Mouse (Mus musculus) limb, embryonic 10.5 days (tissue): ENCODE measurements around the gene Pofut2. TPM values are rescaled to one million over a fixed set of nuclear protein-coding genes. Genes with fewer than 3 reads are reported as not detected.
A peak's percentile ranks its signal among the peaks of the same experiment; 100 is the strongest.

Experiments used
- DNase-seq: peaks from one replicate; pipeline ENCODE4 v3.0.0-alpha.2; 2017; ENCODE audit warnings: low spot score
- H3K27ac ChIP-seq: fragments of 300-500 bp; sonication (generic); 2 replicates; pipeline ENCODE4 v1.5.1; 2016; ENCODE audit warnings: mild to moderate bottlenecking
- H3K27me3 ChIP-seq: fragments of 300-500 bp; sonication (generic); 2 replicates; pipeline ENCODE4 v1.6.1; 2016; ENCODE audit warnings: low read depth, mild to moderate bottlenecking; ENCODE audit not compliant: poor library complexity, severe bottlenecking
- H3K36me3 ChIP-seq: fragments of 300-500 bp; sonication (generic); 2 replicates; pipeline ENCODE4 v1.6.1; 2016; ENCODE audit warnings: mild to moderate bottlenecking, moderate library complexity
- H3K4me1 ChIP-seq: fragments of 300-500 bp; sonication (generic); 2 replicates; pipeline ENCODE4 v1.6.1; 2016
- H3K4me3 ChIP-seq: fragments of 300-500 bp; sonication (generic); 2 replicates; pipeline ENCODE4 v1.5.1; 2016; ENCODE audit warnings: mild to moderate bottlenecking, moderate library complexity
- H3K9me3 ChIP-seq: fragments of 300-500 bp; sonication (generic); replicated peaks from 2 replicates; pipeline ENCODE4 v1.6.1; 2016; ENCODE audit warnings: mild to moderate bottlenecking
- WGBS: fragments of 180-500 bp; shearing (Covaris S2); methylation state at CpG from one replicate; pipeline ENCODE4 v1.1.7; 2016; 5-methylcytosine and 5-hydroxymethylcytosine counted together
- polyA plus RNA-seq: library from polyadenylated mRNA; unstranded; fragments of >200 nt; fragmentation: Nextera tagmentation; extraction: Ambion mirVana; gene quantifications from 2 replicates; pipeline ENCODE4 v1.2.1, GENCODE M21; 2016

Gene Pofut2
- polyA plus RNA-seq, 1 experiment from 2014 or later, result 83.3 TPM

DNA sequence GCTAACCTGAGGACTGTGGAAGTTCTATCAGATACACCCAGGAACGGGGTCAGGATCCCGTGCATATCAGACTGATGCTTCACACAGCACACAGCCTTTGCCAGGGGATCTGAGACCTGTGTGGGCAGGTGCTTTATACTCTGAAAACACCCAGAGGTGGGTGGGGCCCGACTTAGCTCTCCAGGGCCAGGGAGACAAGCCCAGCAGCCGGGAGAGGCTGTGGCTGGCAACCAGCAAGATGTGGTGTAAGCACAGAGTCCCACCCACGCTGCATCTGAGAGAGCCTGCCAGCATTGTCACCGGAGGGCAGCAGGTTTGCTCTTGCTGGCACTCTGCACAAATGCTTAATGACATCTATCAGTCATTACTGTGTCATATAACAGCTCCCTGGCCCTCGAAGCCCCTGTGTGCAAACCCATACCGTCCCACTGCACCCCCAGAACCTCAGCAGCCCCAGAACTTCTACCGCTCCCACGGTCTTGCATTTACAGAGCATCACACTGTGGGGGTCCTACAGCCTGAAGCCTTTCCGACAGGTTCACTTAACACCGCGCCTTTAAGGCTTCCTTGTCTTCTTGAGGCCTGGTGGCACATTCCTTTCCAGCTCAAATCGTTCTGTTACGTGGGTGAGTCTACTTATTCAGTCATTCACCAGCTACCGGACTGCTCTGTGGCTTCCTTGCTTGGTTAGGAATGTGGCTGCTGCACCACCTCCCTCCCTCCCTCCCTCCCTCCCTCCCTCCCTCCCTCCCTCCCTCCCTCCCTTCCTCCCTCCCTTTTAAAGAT, 21.0 kb upstream of the Pofut2 start:
- Histone ChIP-seq H3K27ac (no peak overlapping the region), H3K27me3 (no peaks in the 10 kb centered on the region), H3K9me3 (no peaks in the 10 kb centered on the region), H3K36me3 (no peaks in the 10 kb centered on the region), H3K4me1 (peaks cover 14% of the 10 kb centered on the region), H3K4me3 (no peak overlapping the region)
- DNase-seq, result no peak
- WGBS, result 73% methylated on average over 16 of the region's 16 CpGs

DNA sequence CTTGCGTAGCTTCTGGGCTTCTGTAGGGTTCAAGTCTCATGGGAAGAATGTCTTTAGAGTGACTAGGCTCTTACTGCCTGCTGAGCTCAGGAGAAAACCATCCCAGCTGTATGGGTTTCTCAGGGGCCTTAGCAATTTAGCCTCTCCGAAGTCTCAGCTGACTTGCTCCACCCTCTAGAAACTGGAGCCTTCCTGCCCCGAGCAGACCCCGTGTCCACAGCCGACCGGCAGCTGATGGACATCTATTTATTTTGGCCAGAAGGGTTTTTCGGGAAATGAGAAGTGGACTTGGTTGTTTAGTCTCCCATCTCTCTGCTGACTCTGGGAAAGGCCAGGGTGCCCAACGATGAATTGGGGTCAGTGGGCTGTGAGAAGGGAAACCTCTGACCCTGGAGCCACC, 18.3 kb upstream of the Pofut2 start:
- H3K27ac ChIP-seq, result no peak overlapping the region
- no peaks in the 10 kb centered on the region for H3K9me3 ChIP-seq
- DNase-seq, result no peak
- H3K36me3 ChIP-seq, result no peaks in the 10 kb centered on the region
- no peak overlapping the region for H3K4me3 ChIP-seq
- 90% methylated on average over 8 of the region's 8 CpGs for WGBS
- no peaks in the 10 kb centered on the region for H3K27me3 ChIP-seq
- H3K4me1 ChIP-seq, result peaks cover 2% of the 10 kb centered on the region

DNA sequence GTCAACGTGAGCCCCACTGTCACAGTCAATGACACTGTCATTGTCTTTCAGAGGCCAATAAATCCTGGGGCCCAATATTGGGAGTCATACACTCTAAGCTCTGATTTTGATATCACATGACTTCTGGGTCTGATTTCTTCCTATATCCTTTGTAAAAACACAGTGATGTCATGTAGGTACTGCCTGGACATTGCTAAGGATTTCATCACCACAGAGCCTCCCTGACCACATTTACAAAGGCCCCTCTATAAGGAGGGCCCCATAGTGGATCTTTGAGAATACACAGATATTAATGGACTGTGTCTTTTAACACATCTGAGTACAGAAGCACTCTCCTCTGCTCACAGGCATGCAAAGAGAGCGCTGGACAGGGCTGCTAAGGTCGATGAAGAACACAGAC, 16.6 kb upstream of the Pofut2 start:
- Histone ChIP-seq H3K9me3 (no peaks in the 10 kb centered on the region), H3K4me1 (peaks cover under 1% of the 10 kb centered on the region; the same call in 1 of the 2 replicates), H3K4me3 (no peak overlapping the region), H3K36me3 (no peaks in the 10 kb centered on the region), H3K27me3 (no peaks in the 10 kb centered on the region), H3K27ac (no peak overlapping the region)
- 78% methylated on average over 3 of the region's 3 CpGs for WGBS
- DNase-seq, result no peak

DNA sequence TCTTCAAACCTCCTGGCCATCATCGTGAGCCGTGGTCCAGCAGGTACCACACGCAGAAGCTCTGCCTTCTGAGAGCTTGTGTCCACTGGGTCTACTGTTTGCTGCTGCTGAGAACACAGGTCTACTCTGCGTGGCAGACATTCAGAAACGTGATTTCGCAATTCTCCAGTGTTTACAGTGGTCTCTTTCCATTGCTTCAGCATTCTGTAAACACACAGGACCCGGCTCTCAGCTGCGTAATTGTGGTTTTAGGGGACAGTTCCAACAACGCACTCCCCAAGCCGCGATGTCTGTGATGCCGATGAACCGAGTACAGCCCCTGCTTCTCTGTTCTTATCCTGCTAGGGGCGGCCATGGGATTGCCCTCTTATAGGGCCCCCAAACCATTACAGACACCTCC, 16.1 kb upstream of the Pofut2 start:
- no peaks in the 10 kb centered on the region for H3K36me3 ChIP-seq
- no peaks in the 10 kb centered on the region for H3K27me3 ChIP-seq
- DNase-seq, result no peak
- H3K4me1 ChIP-seq, result peaks cover 6% of the 10 kb centered on the region; the same call in 1 of the 2 replicates
- H3K9me3 ChIP-seq, result no peaks in the 10 kb centered on the region
- no peak overlapping the region for H3K4me3 ChIP-seq
- H3K27ac ChIP-seq, result no peak overlapping the region
- 91% methylated on average over 14 of the region's 14 CpGs for WGBS

DNA sequence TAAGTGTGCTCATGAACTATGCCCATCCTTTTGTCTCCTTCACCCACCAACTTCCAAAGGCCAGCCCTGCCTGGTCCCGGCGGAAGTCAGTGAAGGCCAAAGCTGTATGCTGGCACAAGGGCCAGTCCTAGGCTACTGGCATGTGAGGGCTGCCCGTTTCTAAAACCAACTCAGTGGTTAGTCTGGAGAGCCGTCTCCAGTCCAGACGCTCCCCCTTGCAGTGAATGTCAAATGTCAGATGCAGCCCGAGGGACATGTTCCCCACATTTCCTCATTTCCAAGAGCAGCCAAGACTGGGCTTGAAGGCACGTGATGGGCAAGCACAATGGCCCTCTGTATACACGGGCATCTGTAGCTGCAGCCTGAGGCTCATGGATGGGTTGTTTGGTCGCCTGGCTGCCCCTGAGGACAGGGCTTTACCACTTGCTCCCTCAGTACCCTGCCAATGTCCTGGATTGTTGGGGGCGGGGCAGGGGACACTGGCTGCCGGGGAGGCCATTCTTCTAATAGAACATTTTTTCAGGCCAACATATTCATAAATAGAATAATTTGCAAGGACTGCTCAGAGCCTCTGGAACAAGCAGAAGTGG, 15.4 kb upstream of the Pofut2 start:
- no peaks in the 10 kb centered on the region for H3K9me3 ChIP-seq
- no peaks in the 10 kb centered on the region for H3K27me3 ChIP-seq
- H3K36me3 ChIP-seq, result no peaks in the 10 kb centered on the region
- no peak overlapping the region for H3K4me3 ChIP-seq
- no peak overlapping the region for H3K27ac ChIP-seq
- no peak for DNase-seq
- H3K4me1 ChIP-seq, result peaks cover 9% of the 10 kb centered on the region; the same call in 1 of the 2 replicates
- 85% methylated on average over 11 of the region's 11 CpGs for WGBS

DNA sequence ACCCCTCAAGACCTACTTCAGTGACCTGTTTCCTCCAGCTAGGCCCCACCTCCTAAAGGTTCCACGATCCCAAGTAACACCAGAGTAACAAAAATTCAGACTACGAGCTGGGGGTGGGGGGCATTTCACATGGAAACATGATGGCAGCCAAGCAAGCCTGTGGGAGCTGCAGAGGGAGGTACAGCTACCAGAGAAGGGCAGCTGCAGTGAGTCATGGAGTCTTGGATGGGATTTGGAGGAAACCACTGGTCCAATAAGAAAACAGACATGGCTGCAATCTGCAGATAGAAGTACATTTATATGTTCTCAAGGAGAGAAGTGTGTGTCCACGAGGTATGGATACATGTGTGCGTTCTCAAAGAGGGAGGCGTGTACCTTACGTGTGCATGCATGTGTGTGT, 14.2 kb upstream of the Pofut2 start:
- Histone ChIP-seq H3K4me3 (no peak overlapping the region), H3K27me3 (no peaks in the 10 kb centered on the region), H3K27ac (no peak overlapping the region), H3K36me3 (no peaks in the 10 kb centered on the region), H3K4me1 (peaks cover 9% of the 10 kb centered on the region; the same call in 1 of the 2 replicates), H3K9me3 (no peaks in the 10 kb centered on the region)
- WGBS, result 92% methylated on average over 6 of the region's 6 CpGs
- no peak for DNase-seq

DNA sequence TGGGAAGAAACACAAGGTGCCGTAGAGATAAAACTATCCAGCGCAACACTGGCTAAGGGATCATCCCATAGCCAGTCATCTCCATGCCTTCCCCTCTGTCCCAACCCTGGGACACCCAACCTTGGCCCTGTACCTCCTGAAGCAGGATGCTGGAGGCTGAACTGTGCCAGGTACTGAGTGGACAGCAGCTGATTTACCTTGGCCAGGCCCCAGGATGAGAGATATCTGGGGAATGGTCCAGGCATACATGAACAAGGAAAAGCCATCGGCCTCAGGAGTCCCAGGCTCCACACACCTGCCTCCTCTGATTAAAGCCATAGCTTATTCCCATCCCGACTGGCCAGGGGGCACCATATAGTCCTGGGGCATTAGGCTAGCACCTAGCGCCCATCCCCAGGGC, 12.0 kb upstream of the Pofut2 start:
- Histone ChIP-seq H3K27ac (peak overlapping the region; percentile 22; the same call in 1 of the 2 replicates), H3K4me1 (peaks cover 19% of the 10 kb centered on the region), H3K4me3 (no peak overlapping the region), H3K27me3 (no peaks in the 10 kb centered on the region), H3K36me3 (no peaks in the 10 kb centered on the region), H3K9me3 (no peaks in the 10 kb centered on the region)
- 90% methylated on average over 5 of the region's 5 CpGs for WGBS
- DNase-seq, result no peak

DNA sequence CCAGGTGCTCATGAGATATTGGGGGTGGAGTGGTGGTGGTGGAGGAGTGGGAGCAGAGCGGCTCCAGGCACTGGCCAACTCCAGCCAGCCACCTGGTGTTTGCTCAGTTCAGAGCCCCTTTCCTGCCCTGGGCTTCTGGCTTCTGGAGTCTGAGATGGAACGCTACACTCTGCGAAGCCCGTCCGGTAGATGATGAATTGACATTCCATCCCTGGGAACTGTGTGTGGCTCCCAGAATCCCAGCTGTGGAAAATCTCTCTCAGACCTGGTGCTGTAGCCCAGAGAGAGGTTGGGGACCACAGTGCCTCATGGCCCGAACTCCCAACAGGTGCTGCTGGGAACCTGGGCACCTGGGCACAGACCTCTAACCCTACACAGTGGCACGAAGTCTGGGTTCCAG, 11.3 kb upstream of the Pofut2 start:
- WGBS, result 57% methylated on average over 7 of the region's 7 CpGs
- no peak for DNase-seq
- Histone ChIP-seq H3K4me1 (peaks cover 25% of the 10 kb centered on the region), H3K36me3 (no peaks in the 10 kb centered on the region), H3K27ac (0 out of 2 replicates have a peak overlapping the region, but pooled peaks have one; percentile 22), H3K9me3 (no peaks in the 10 kb centered on the region), H3K4me3 (no peak overlapping the region), H3K27me3 (no peaks in the 10 kb centered on the region)

DNA sequence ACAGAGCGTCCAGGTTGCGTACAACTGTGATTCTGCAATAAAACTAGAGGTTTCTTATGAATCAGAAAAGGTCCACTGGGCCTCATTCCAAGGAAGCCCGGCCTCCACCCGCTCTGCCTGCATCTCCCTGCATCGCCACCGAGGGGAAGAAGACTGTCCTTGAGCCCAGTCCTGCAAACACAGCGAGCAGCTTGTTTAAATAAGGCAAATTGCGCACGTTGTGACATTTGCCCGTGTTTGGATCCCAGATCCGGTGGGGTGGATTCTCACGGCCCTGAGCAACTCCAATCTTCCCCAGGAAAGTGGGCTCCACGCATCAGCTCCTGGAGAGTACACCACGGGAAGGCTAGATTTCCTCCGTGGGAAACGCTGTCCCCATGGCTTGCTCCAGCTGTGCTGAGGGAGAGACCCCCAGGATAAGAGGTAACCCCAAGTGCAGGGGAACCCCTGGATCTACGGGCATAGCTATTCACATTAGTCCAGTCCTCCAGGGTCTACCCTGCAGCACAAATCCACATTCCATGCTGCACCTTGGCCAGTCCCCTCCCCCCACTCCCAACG, 7.7 kb upstream of the Pofut2 start:
- Histone ChIP-seq H3K36me3 (no peaks in the 10 kb centered on the region), H3K27ac (no peak overlapping the region), H3K4me1 (peaks cover 26% of the 10 kb centered on the region), H3K4me3 (no peak overlapping the region), H3K27me3 (no peaks in the 10 kb centered on the region), H3K9me3 (no peaks in the 10 kb centered on the region)
- DNase-seq, result no peak
- 69% methylated on average over 18 of the region's 18 CpGs for WGBS

DNA sequence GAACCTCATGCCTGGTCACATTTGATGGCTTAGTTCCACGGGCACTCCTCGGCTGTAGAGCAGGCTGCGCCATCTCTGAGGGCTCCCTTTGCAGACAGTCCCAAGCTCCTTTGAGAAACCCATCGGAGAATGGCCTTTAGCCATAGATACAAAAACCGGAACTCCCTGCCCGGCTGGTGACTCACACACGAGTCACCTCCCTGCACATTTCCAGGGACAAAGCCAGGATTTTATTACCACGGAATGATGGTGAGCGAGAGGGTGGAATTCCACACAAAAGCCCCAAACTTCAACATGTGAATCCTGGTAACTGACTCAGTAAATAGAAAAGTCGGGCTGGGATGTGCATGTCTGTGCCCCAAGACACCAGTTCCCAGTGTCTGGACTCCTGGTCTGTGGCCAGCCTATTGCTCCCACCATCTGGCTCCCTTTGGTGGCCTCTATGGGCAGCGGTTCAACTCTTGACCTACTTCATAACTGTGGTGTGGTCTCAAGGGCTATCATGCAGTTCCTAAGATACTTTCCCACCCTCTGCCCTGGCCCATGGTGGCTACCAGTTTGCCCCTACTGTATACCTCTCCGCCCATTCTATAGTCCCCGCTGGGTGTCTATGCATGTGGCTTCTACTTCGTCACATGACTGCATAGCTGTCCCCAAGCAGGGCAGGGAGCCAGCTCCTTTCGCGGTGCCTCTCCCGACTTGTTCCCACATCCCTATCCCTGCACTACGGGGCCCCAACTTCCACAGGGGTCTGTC, 7.1 kb upstream of the Pofut2 start:
- DNase-seq, result no peak
- Histone ChIP-seq H3K9me3 (no peaks in the 10 kb centered on the region), H3K4me3 (no peak overlapping the region), H3K27me3 (no peaks in the 10 kb centered on the region), H3K36me3 (no peaks in the 10 kb centered on the region), H3K27ac (peak overlapping the region; percentile 79), H3K4me1 (peaks cover 26% of the 10 kb centered on the region)
- WGBS, result 82% methylated on average over 18 of the region's 18 CpGs

DNA sequence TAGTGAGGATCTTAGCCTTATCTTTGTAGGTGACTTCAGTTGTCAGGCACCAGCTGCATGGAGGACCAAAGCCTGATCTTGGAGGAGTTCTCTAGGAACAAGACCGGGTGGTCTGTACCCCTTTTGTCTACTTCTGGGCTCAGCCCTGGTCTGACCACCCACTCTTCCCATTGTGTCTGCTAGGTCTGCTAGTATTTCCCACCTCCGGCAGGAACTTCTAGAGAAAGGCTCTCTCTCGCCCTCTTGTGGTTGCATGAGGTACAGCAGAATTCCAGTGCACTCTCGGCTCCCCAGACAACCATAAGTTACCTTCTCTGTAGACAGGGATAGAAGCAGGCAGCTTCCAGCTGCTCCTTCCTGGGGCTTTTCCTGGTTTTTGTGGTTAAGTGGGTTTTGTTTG, 6.2 kb upstream of the Pofut2 start:
- peak; percentile 86 for DNase-seq
- Histone ChIP-seq H3K4me3 (no peak overlapping the region), H3K36me3 (no peaks in the 10 kb centered on the region), H3K9me3 (no peaks in the 10 kb centered on the region), H3K27ac (peak overlapping the region; percentile 79), H3K4me1 (peaks cover 21% of the 10 kb centered on the region), H3K27me3 (no peaks in the 10 kb centered on the region)
- WGBS, result under 1% methylated on average over 4 of the region's 4 CpGs

DNA sequence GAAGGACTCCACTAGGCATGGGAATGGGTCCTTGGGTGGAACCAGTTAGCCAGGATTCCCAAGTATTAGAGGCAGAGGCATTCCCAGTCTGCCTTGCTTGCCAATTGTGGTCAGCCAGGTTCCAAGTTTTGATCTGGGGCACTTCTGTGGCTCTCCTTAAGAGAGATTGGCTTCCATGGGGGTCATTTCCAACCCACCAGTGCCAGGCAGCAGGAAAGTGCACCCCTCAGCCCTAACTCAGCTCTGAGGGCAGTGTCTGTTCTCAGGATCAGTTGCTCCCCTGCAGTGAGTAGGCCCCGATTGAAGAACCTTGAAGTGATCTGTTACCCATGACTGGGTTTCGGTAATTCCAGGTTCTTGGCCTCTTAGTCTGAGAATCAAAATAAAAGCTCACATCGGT, 3.8 kb upstream of the Pofut2 start:
- Histone ChIP-seq H3K9me3 (no peaks in the 10 kb centered on the region), H3K27me3 (no peaks in the 10 kb centered on the region), H3K36me3 (no peaks in the 10 kb centered on the region), H3K4me1 (peaks cover 26% of the 10 kb centered on the region), H3K27ac (no peak overlapping the region), H3K4me3 (no peak overlapping the region)
- DNase-seq, result no peak
- WGBS, result 93% methylated on average over 3 of the region's 3 CpGs

DNA sequence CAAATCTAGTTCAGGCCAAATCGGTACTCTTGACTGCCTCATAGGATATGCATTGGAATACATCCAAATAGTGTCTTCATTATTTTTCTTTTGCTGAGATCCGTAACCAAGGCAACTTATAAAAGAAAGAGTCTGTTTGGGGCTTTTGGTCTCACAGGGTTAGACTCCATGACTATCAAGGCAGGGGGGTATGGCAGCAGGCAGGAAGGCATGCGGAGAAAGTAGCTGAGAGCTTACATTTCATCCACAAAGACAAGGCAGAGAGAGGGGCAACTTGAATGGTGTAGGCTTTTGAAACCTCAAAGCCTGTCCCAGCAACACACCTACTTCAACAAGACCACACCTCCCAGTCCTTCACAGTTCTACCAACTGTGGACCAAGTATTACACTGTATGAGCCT, 3.3 kb upstream of the Pofut2 start:
- no peak overlapping the region for H3K27ac ChIP-seq
- DNase-seq, result no peak
- no peaks in the 10 kb centered on the region for H3K27me3 ChIP-seq
- peaks cover 4% of the 10 kb centered on the region for H3K36me3 ChIP-seq
- H3K9me3 ChIP-seq, result no peaks in the 10 kb centered on the region
- H3K4me3 ChIP-seq, result no peak overlapping the region
- WGBS, result 91% methylated on average over 3 of the region's 3 CpGs
- H3K4me1 ChIP-seq, result peaks cover 30% of the 10 kb centered on the region
